Mouse (Mus musculus): ENCODE results near the gene Hist1h2ai.

DNA sequence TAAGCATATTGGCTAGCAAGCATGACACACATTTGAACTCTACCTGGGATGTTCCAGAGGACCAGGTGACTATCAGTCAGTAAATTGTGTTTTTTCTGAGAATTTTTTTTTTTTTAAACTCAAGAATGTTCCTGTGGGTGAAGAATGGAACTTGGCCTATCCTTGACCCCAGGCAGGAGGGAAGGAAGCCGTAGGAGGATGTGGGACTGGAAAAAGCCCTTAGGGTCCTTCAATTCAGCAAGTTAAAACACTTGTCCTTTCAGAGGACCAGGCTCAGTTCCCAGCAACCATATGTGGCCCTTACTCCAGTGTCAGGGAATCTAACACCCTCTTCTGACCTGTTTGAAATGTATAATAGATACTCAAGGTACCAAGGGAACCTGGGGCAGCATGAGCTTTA, 13.3 kb downstream of the Hist1h2ai start:
- TF ChIP-seq CTCF (IDR thresholded peaks at IDR 0.05; ENCODE audit: low read depth) = no peak
- TF ChIP-seq EP300 (optimal IDR thresholded peaks at IDR 0.05) = no peak
